In the genomic region with DNA sequence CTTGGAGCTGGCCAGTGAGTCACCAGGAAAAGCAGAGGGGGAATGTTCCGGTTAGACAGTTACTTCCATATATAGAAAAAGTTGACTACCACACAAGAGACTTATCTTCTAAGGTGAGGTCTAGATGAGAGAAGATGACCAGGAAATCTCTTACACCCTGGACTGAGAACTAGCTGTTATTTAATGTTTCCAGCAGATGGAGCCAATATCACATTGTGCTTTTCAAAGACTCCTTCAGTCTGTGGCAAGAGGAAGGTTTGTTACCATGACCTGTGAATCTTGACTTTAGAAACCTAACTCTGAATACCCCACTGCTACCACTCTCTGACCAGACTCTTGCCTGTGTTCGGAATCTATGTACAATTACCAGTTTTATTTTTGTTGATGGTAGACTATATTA, we compare ENCODE assay signal across 1 mouse cellular context.
TF ChIP-seq lines count a peak whose summit lies in the region.

No protein-coding gene starts in this region.

TF ChIP-seq in CH12.LX, 34 proteins besides CTCF, POLR2A, EP300 and RAD21 (continued from another document):
- TF ChIP-seq KAT2A (IDR thresholded peaks at IDR 0.05; ENCODE audit: insufficient replicate concordance, low read length) (no peak), CHD2 (IDR thresholded peaks at IDR 0.05; ENCODE audit: low read length) (no peak), NRF1 (IDR thresholded peaks at IDR 0.05; ENCODE audit: low read depth, low read length) (no peak), JUND (conservative IDR thresholded peaks at IDR 0.05; ENCODE audit: low read depth, low read length) (no peak), ELF1 (IDR thresholded peaks at IDR 0.05; ENCODE audit: low read depth, low read length) (no peak), E2F4 (IDR thresholded peaks at IDR 0.05; ENCODE audit: insufficient replicate concordance, low read depth, low read length) (no peak), ZNF384 (IDR thresholded peaks at IDR 0.05; ENCODE audit: low read depth, low read length) (no peak), ZMIZ1 (IDR thresholded peaks at IDR 0.05; ENCODE audit: low read depth, low read length) (no peak), MAZ (IDR thresholded peaks at IDR 0.05; ENCODE audit: low read depth, low read length) (no peak)
TF ChIP-seq in CH12.LX: peak in this region for 0.
